Mouse (Mus musculus): ENCODE measurements around the gene Psd4.

- TF ChIP-seq USF1 (IDR thresholded peaks at IDR 0.05; ENCODE audit: low read depth) (no peak), SRF (IDR thresholded peaks at IDR 0.05; ENCODE audit: control insufficient read depth, insufficient read length, low read depth) (no peak), POLR2A (IDR thresholded peaks at IDR 0.05; ENCODE audit: insufficient read length, low read depth) (no peak), TCF12 (IDR thresholded peaks at IDR 0.05; ENCODE audit: insufficient read depth, poor library complexity, severe bottlenecking) (no peak), MYOD1 (IDR thresholded peaks at IDR 0.05; ENCODE audit: control insufficient read depth in 1 of 3, insufficient read length in 2 of 3, low read depth in 2 of 3) (no peak), MYOG (IDR thresholded peaks at IDR 0.05; ENCODE audit: control insufficient read depth in 1 of 3, insufficient read depth in 1 of 3, insufficient read length in 2 of 3, low read depth in 2 of 3) (no peak), MAX (IDR thresholded peaks at IDR 0.05; ENCODE audit: low read depth) (no peak)
Observed at GRCm38 (mm10) chr2:24359347-24359746, 8.0 kb upstream of the Psd4 start.

Data from myocyte (in vitro differentiated cells).